Mouse (Mus musculus) CH12.LX (cell line): Measurements from ENCODE around the gene Olfr483. TPM values are rescaled to one million over a fixed set of nuclear protein-coding genes. Genes with fewer than 3 reads are reported as not detected.

ENCODE experiments used
- DNase-seq: peaks from one replicate; pipeline ENCODE4 v3.0.0-alpha.2; 2013; ENCODE audit errors: extremely low read depth
- H3K27ac ChIP-seq: 2 replicates; pipeline ENCODE4 v1.5.1; 2012; ENCODE audit warnings: low read depth, mild to moderate bottlenecking, control low read depth, moderate library complexity; ENCODE audit not compliant: insufficient read depth
- H3K27me3 ChIP-seq: replicated peaks from 2 replicates; pipeline ENCODE3; 2012; ENCODE audit warnings: inconsistent platforms
- H3K36me3 ChIP-seq, 2 experiments: replicated peaks in 1 of 2; 2 replicates each; pipeline versions ENCODE3 to v1.6.1; 2012; ENCODE audit warnings: inconsistent platforms in 1 of 2, low read length in 1 of 2, mild to moderate bottlenecking in 1 of 2, mixed read lengths in 1 of 2, moderate library complexity in 1 of 2; ENCODE audit not compliant: control insufficient read depth in 1 of 2, insufficient read depth in 1 of 2
- H3K4me1 ChIP-seq, 2 experiments: 2 replicates each; pipeline ENCODE4 v1.6.1; 2012; ENCODE audit warnings: inconsistent platforms in 1 of 2, moderate library complexity in 1 of 2; ENCODE audit not compliant: insufficient read depth in 2 of 2, control insufficient read depth in 1 of 2
- H3K4me2 ChIP-seq: 2 replicates; pipeline ENCODE4 v1.6.1; 2012; ENCODE audit warnings: low read depth, mild to moderate bottlenecking, control low read depth; ENCODE audit not compliant: poor library complexity, insufficient read depth, severe bottlenecking
- H3K4me3 ChIP-seq, 3 experiments: fragments of 150-350 bp in 1 of 3; sonication (generic) in 1 of 3; replicated peaks in 1 of 3; 2 replicates each; pipeline versions ENCODE3 to v1.5.1; 2011 to 2012; ENCODE audit warnings: low read depth in 2 of 3, low read length in 2 of 3, mild to moderate bottlenecking in 2 of 3, moderate library complexity in 2 of 3, control low read depth in 1 of 3, improper control_type of control experiment in 1 of 3, inconsistent platforms in 1 of 3, mixed read lengths in 1 of 3; ENCODE audit not compliant: poor library complexity in 1 of 3
- H3K79me2 ChIP-seq: replicated peaks from 2 replicates; pipeline ENCODE4 v1.6.1; 2012; ENCODE audit warnings: mild to moderate bottlenecking, moderate library complexity; ENCODE audit not compliant: control insufficient read depth, poor library complexity, insufficient read depth, severe bottlenecking; ENCODE audit errors: extremely low read depth
- H3K9ac ChIP-seq: 2 replicates; pipeline ENCODE4 v1.6.1; 2012; ENCODE audit warnings: low read depth, mild to moderate bottlenecking, control low read depth, moderate library complexity; ENCODE audit not compliant: insufficient read depth
- H3K9me3 ChIP-seq: replicated peaks from 2 replicates; pipeline ENCODE3; 2012; ENCODE audit warnings: low read length, inconsistent platforms, mixed read lengths
- ETS1 ChIP-seq: conservative IDR thresholded peaks from 2 replicates; pipeline ENCODE4 v1.6.1; 2012; ENCODE audit warnings: low read depth, mild to moderate bottlenecking, inconsistent platforms, low read length, improper control_type of control experiment, moderate library complexity
- GABPA ChIP-seq: IDR thresholded peaks from 2 replicates; pipeline ENCODE4 v1.6.1; 2012; ENCODE audit warnings: low read depth, low read length, improper control_type of control experiment, inconsistent platforms; ENCODE audit not compliant: insufficient replicate concordance
- JUN ChIP-seq: IDR thresholded peaks from 2 replicates; pipeline ENCODE4 v1.6.1; 2011; ENCODE audit warnings: low read depth, mild to moderate bottlenecking, low read length, improper control_type of control experiment, moderate library complexity; ENCODE audit not compliant: insufficient read depth
- MAFK ChIP-seq: IDR thresholded peaks from 2 replicates; pipeline ENCODE4 v1.6.1; 2011; ENCODE audit warnings: low read length, improper control_type of control experiment; ENCODE audit not compliant: insufficient replicate concordance
- MAZ ChIP-seq: IDR thresholded peaks from 2 replicates; pipeline ENCODE4 v1.6.1; 2012; ENCODE audit warnings: low read depth, mild to moderate bottlenecking, inconsistent platforms, low read length, improper control_type of control experiment, moderate library complexity
- NRF1 ChIP-seq: IDR thresholded peaks from 2 replicates; pipeline ENCODE4 v1.6.1; 2014; ENCODE audit warnings: low read depth, mild to moderate bottlenecking, inconsistent platforms, low read length, improper control_type of control experiment, moderate library complexity
- POLR2A ChIP-seq: IDR thresholded peaks from 2 replicates; pipeline ENCODE4 v1.6.1; 2011; ENCODE audit warnings: low read depth, mild to moderate bottlenecking, improper control_type of control experiment, low read length
- RCOR1 ChIP-seq: conservative IDR thresholded peaks from 2 replicates; pipeline ENCODE4 v1.6.1; 2012; ENCODE audit warnings: low read depth, mild to moderate bottlenecking, inconsistent platforms, low read length, improper control_type of control experiment
- SIN3A ChIP-seq: IDR thresholded peaks from 2 replicates; pipeline ENCODE4 v1.6.1; 2012; ENCODE audit warnings: low read length, improper control_type of control experiment, inconsistent platforms
- SMC3 ChIP-seq: IDR thresholded peaks from 2 replicates; pipeline ENCODE4 v1.6.1; 2011; ENCODE audit warnings: low read depth, low read length, improper control_type of control experiment
- ZNF384 ChIP-seq: IDR thresholded peaks from 2 replicates; pipeline ENCODE4 v1.6.1; 2012; ENCODE audit warnings: low read depth, low read length, improper control_type of control experiment, inconsistent platforms
- dilution Hi-C: fragments of 300-500 bp; cut with MboI; formaldehyde crosslinking; loops from 2 replicates; pipeline ENCODE4 v1.14.3; 2020; ENCODE audit warnings: low sequenced_read_pairs; ENCODE audit not compliant: extremely low pct_unique_long_range_greater_than_20kb, extremely low pct_ligation_motif_present
- in situ Hi-C: fragments of 300-500 bp; cut with MboI; formaldehyde crosslinking; loops from 3 replicates; pipeline ENCODE4 v1.14.3; 2019; ENCODE audit warnings: low sequenced_read_pairs, low pct_ligation_motif_present, low pct_unique_long_range_greater_than_20kb, mixed read lengths
- polyA plus RNA-seq: library from polyadenylated mRNA; unstranded; fragments of >175 nt; gene quantifications from 2 replicates; pipeline ENCODE4 v1.2.1, GENCODE M21; 2012; ENCODE audit warnings: low read depth; ENCODE audit not compliant: insufficient read length
- total RNA-seq, 2 experiments: library from RNA; depleted of rRNA; stranded (reverse); fragments of 300-350 nt in 1 of 2; fragments of >200 nt in 1 of 2; gene quantifications; 2 replicates each; pipeline ENCODE4 v1.2.3; 2012 to 2014

The Olfr483 gene
- total RNA-seq (2012; rRNA removed) (not detected in 2 replicates), total RNA-seq (2014; rRNA removed) (not detected in 2 replicates), polyA plus RNA-seq (not detected in 2 replicates)

- H3K27me3 ChIP-seq = peaks cover 13% of the 10 kb centered on the region
- no peak within 1 kb of the TSS for H3K27ac ChIP-seq
- H3K36me3 ChIP-seq = no peaks in the 10 kb centered on the region
- no peaks in the 10 kb centered on the region for H3K4me1 ChIP-seq
- DNase-seq = no peak
- TF ChIP-seq MAZ (no peak), SIN3A (no peak), GABPA (no peak), ZNF384 (no peak)
- TF ChIP-seq, all 38 proteins: peak for 0
- in situ Hi-C loops = no loop called here
- Histone ChIP-seq H3K9ac (no peak within 1 kb of the TSS), H3K4me3 (no peak within 1 kb of the TSS), H3K79me2 (no peaks in the 10 kb centered on the region), H3K4me2 (no peak within 1 kb of the TSS), H3K9me3 (no peaks in the 10 kb centered on the region)
- dilution Hi-C loops = no loop called here
Measured at GRCm38 (mm10) chr7:108100549-108100948, at the start of gene Olfr483. Gene Olfr483 (plus strand): TSS chr7:108100849.

- no peaks in the 10 kb centered on the region for H3K4me1 ChIP-seq
- H3K36me3 ChIP-seq = no peaks in the 10 kb centered on the region
- no peak within 1 kb of the TSS for H3K9ac ChIP-seq
- H3K27me3 ChIP-seq = peaks cover 37% of the 10 kb centered on the region
- in situ Hi-C loops (no loop called here), dilution Hi-C loops (no loop called here)
- no peak within 1 kb of the TSS for H3K27ac ChIP-seq
- H3K4me2 ChIP-seq = no peak within 1 kb of the TSS
- H3K9me3 ChIP-seq = no peaks in the 10 kb centered on the region
- H3K4me3 ChIP-seq = no peak within 1 kb of the TSS
- no peak for TF ChIP-seq MAFK
- no peak for DNase-seq
- H3K79me2 ChIP-seq = no peaks in the 10 kb centered on the region
Measured at GRCm38 (mm10) chr7:108067246-108067645, 33.4 kb upstream of the Olfr483 start, which contains the start of gene Olfr480. Gene Olfr480 (minus strand): TSS chr7:108067346.

- Histone ChIP-seq H3K4me2 (no peak within 1 kb of the TSS), H3K9me3 (no peaks in the 10 kb centered on the region), H3K36me3 (no peaks in the 10 kb centered on the region), H3K27ac (no peak within 1 kb of the TSS), H3K9ac (no peak within 1 kb of the TSS), H3K4me1 (no peaks in the 10 kb centered on the region), H3K79me2 (no peaks in the 10 kb centered on the region), H3K27me3 (peaks cover 25% of the 10 kb centered on the region), H3K4me3 (no peak within 1 kb of the TSS)
- dilution Hi-C loops = no loop called here
- DNase-seq = no peak
- TF ChIP-seq ETS1 (no peak), SMC3 (no peak), NRF1 (no peak), SIN3A (no peak), RCOR1 (no peak), ZNF384 (no peak), POLR2A (no peak), JUN (no peak)
- in situ Hi-C loops = no loop called here
Measured at GRCm38 (mm10) chr7:108079555-108079954, 21.1 kb upstream of the Olfr483 start, which contains the start of gene Olfr481. Gene Olfr481 (plus strand): TSS chr7:108079855.
